Mouse (Mus musculus): ENCODE data around the gene Mbl1.

Mbl1 gene

DNA sequence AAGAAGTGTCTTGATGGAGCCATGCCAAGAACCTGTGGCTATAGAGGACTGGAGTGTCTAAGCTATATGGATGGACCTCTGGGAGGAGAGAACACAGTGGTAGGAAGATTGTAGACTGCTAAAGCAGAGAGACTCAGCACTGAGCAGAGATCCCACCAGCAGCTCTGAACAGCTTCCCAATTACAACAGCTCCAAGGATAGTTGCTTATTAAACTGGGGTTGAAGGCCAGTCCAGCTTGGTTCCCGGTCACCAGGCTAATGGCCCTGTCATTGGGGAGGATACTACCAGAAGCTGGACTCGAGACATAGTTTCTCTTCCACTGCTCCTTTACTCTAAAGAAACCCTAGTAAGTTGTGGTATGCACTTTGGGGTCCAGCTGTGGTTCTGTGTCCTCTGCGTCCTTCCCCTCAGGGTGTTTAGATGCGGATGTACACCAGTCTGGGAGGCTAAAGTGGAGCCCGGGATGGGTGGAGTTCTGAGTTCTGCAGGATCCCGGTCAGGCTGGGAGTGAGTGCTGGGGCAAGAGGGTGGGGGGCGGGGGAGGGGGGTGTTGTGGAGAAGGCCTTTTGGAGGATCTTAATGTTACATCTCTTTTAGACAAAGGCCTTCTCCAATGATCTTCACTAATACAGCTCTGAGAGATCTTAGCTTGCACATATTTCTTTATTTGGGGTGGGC is at the start of gene Mbl1:
Gene Mbl1 (plus strand): TSS at position 239 of the 679 bp plus-strand sequence.
- no peak for ATAC-seq (ENCODE audit: insufficient number of reproducible peaks, low FRiP score, low TSS enrichment)

- ATAC-seq (ENCODE audit: insufficient number of reproducible peaks, low FRiP score, low TSS enrichment), result no peak
Measured at GRCm38 (mm10) chr14:41102269-41102668, 49.0 kb upstream of the Mbl1 start.

DNA sequence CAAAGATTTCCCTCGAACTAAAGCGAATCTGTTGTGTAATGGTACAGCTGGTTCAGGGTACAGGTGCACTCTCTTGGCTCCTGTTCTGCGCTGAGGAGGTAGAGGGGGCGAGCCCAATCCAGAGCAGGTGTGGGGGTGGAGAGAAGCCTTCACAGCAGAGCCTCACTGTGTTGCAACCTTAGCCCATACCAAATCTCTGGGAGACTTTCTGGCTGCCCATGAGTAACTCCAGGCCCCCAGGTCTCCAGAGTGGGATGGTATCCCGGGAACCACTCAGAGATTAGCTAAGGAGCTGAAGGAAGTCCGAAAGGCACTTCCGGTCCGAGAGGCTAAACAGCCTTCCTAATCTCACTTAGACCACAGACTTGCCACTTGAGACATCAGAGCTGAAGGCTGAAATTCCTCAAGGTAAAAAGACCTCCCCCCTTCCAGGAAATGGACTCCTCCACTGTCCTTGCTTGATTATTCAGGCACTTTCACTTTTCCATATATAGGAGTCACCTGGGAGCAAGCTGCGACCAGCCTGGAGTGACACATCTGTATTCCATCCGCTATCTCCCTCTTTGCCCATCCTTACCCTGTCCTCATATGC is 46.3 kb upstream of the Mbl1 start, which contains the start of gene Mat1a:
Gene Mat1a (plus strand): TSS at position 183 of the 592 bp plus-strand sequence.
- ATAC-seq (ENCODE audit: insufficient number of reproducible peaks, low FRiP score, low TSS enrichment), result no peak

DNA sequence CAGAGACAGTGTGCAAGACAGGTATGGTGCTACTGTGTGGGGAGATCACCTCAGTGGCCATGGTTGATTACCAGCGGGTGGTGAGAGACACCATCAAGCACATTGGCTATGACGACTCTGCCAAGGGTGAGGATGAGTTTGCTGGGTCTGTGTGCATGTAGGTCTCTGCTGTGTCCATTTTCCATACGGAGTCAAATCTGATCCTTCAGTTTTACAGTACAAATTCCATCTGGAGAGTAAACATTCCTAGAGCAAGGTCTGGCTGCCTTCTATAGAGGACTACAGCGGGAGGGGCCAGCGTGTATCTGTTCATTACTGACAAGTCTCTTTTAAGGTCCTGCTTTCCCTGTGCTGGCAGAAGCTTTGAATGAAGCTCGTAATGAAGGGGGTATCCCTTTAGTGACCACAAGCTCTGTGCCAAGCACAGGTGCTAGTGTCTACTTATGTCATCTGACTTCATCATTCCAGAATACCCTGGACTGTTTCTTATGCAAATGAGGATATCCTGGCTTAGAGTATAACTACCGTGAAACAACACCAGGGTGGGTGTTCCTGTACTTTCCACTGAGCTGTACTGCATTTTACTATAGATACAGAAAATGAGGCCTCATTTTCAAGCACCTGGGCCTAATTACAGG is 40.1 kb upstream of the Mbl1 start:
- no peak for ATAC-seq (ENCODE audit: insufficient number of reproducible peaks, low FRiP score, low TSS enrichment)

DNA sequence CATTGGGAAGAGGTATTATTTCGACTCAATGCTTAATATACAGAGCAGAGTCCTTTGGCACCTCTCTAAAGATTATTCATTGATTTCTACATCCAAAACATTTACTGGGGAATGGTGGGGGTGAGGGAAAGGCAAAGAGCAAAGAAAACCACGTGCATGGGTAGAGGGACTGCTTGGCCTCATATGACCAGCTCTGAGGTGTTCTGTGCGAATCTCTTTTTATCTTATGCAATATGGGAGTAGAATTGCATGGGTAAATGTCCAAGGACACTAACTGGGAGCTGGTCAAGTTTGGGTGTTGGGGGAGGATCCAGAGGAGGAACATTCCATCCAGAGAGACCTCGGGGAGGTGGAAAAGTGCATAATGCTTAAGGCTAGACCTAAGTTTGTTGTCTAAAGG is 38.3 kb upstream of the Mbl1 start:
- no peak for ATAC-seq (ENCODE audit: insufficient number of reproducible peaks, low FRiP score, low TSS enrichment)

GRCm38 (mm10) chr14:41116271-41116670 is 35.0 kb upstream of the Mbl1 start:
- ATAC-seq (ENCODE audit: insufficient number of reproducible peaks, low FRiP score, low TSS enrichment), result no peak

DNA sequence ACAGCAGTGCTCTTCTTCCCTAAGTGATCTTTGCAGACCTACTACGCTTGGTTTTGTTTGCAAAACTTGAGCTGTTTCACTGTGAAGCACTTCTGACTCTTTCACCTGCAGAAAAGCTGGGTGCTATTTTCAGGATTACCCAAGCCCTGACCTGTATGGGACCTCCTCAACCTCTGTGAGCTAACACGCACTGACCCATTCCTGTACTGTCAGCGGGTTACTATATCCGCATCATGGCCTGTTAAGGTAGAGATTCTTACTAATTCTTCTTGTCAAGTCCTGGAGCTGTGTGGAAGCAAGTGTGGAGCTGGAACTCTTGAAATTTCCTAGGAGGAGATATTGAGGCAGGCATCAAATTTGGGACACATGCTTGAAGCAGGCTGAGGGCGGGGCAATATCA is 26.6 kb upstream of the Mbl1 start:
- no peak for ATAC-seq (ENCODE audit: insufficient number of reproducible peaks, low FRiP score, low TSS enrichment)

DNA sequence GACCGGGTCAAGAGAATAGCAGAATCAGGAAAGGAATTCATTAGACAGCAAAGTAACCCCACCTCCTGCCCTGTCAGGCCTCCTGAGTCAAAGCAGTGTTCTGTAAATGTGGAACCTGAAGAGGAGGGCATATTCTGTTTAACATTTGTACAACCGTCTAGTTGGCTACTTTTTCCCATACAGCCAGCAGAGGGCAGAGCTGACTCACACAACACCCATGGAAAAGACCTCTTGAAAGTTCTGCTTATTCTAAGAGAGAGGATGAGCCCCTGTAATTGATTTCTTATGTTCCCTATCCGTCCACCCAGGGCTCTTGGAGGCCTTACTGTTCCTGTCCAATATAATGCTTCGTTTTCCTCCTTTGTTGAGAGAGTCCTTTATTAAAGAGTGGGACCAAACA is 23.3 kb upstream of the Mbl1 start:
- no peak for ATAC-seq (ENCODE audit: insufficient number of reproducible peaks, low FRiP score, low TSS enrichment)

DNA sequence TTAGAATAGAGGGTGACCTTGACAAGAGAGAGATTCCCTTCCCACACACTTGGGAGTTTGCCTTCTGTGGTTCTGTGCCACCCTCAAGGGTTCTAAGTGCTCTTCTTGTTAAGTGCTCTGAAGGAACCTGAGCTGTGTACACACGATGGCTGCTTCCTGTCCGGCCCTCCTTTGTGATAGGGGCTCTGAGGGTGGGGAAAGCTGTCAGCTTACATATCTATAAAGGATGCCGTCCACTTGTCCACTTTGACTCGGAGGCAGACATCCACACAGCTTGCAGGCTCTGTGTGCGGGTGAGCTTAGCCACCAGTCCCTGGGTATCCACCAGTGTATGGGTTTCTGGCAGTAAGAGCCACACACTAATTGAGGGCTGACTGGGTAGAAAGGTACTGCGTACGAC is 19.7 kb upstream of the Mbl1 start, which contains the start of gene Sftpa1:
Gene Sftpa1 (plus strand): TSS at position 243 of the 400 bp plus-strand sequence.
- no peak for ATAC-seq (ENCODE audit: insufficient number of reproducible peaks, low FRiP score, low TSS enrichment)

- ATAC-seq (ENCODE audit: insufficient number of reproducible peaks, low FRiP score, low TSS enrichment), result no peak
Measured at GRCm38 (mm10) chr14:41137006-41137405, 14.3 kb upstream of the Mbl1 start.

DNA sequence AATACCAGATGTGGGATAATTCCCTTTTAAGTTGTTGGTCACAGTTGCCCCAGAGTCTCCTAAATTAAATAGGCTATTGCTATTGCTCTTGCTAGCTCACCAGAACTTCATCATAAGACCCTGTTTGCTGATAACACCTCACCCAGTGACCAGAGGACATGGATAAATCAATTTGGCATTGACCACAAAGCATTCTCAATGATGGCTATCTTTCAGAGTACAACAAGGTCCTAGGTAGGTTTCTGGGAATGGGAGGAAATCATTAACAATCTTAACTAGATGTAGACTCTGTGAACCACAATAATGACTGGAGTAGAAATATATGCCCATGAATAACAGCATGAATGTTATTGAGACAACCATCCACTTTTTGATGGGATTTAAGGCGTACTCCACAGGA is 10.6 kb upstream of the Mbl1 start:
- no peak for ATAC-seq (ENCODE audit: insufficient number of reproducible peaks, low FRiP score, low TSS enrichment)

GRCm38 (mm10) chr14:41146035-41146434 is 5.2 kb upstream of the Mbl1 start:
- ATAC-seq (ENCODE audit: insufficient number of reproducible peaks, low FRiP score, low TSS enrichment), result no peak

DNA sequence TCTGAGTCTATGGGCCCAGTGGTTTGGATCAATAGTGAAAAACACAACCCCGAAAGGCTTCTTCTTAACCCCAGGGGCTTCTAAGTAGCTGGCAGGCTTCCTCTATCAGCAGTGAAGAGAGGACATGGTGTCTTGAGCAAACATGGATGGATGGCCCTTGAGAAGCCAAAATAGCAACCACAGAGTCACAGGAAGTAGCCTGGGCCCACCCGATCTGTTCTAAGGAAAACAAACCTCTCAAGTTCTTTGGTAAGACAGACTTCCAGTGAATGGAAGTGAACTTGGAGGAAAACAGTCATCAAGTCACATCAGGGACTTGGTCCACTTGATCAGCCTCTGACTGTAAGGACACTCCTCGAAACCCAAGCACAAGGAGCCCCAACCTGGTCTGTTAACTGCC is 4.3 kb upstream of the Mbl1 start:
- ATAC-seq (ENCODE audit: insufficient number of reproducible peaks, low FRiP score, low TSS enrichment), result no peak

GRCm38 (mm10) chr14:41147356-41147755 is 3.9 kb upstream of the Mbl1 start:
- no peak for ATAC-seq (ENCODE audit: insufficient number of reproducible peaks, low FRiP score, low TSS enrichment)

DNA sequence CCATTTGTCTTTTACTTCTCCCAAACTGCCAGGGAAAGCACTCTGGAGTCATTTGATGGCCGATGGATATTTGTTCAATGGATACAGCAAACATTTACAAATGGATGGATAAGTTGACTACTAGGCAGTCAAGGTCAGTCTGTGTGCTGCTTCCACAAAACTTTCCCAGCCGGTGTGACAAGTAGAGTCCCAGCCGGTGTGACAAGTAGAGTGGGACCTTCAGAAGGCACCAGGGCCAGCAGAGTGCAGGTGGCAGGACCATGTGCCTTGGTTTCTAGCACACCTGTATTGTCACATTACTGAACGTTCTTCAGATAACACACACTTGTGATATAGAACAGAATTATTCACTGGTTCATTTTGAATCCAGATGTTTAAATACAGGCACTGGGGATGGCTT is 8.8 kb downstream of the Mbl1 start:
- ATAC-seq (ENCODE audit: insufficient number of reproducible peaks, low FRiP score, low TSS enrichment), result no peak

GRCm38 (mm10) chr14:41160743-41161142 is 9.5 kb downstream of the Mbl1 start:
- ATAC-seq (ENCODE audit: insufficient number of reproducible peaks, low FRiP score, low TSS enrichment), result no peak

GRCm38 (mm10) chr14:41162663-41163062 is 11.4 kb downstream of the Mbl1 start:
- ATAC-seq (ENCODE audit: insufficient number of reproducible peaks, low FRiP score, low TSS enrichment), result 0 out of 2 replicates have a peak, but pooled peaks have one; percentile 56

- ATAC-seq (ENCODE audit: insufficient number of reproducible peaks, low FRiP score, low TSS enrichment), result no peak
Measured at GRCm38 (mm10) chr14:41167278-41167677, 16.0 kb downstream of the Mbl1 start.

GRCm38 (mm10) chr14:41168567-41168966 is 17.3 kb downstream of the Mbl1 start:
- ATAC-seq (ENCODE audit: insufficient number of reproducible peaks, low FRiP score, low TSS enrichment), result no peak

DNA sequence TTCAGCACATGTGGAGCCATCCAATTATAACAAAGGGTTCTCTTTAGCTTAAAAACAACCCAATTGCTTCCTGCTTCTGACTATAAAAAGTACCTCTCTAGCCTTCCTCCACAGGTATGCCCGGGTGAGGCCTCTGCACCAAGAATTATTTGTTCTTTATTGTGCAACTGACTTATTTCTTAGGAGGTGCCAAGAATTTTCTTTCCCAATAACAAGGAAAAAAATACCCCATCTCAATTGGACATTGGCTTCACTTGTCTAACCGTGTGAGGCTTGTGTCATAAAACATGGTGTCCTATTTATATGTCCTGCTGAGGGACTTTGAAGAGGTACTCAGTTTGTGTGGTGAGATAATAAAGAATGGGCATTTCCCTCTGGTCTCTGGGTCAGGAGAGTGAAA is 19.3 kb downstream of the Mbl1 start:
- no peak for ATAC-seq (ENCODE audit: insufficient number of reproducible peaks, low FRiP score, low TSS enrichment)

- ATAC-seq (ENCODE audit: insufficient number of reproducible peaks, low FRiP score, low TSS enrichment), result no peak
Measured at GRCm38 (mm10) chr14:41174802-41175201, 23.5 kb downstream of the Mbl1 start.
